Mouse (Mus musculus) stomach, postnatal 0 days (tissue): ENCODE measurements around the gene Gpd1l.

Experiments
- CTCF ChIP-seq: IDR thresholded peaks from 2 replicates; pipeline ENCODE4 v1.5.1; 2016; ENCODE audit warnings: antibody characterized with exemption, low read depth, mild to moderate bottlenecking, moderate library complexity
- EP300 ChIP-seq: optimal IDR thresholded peaks from 2 replicates; pipeline ENCODE3; 2016; ENCODE audit warnings: antibody characterized with exemption

- TF ChIP-seq CTCF (no peak), EP300 (no peak)
These were observed 8.7 kb downstream of the Gpd1l start for GRCm38 (mm10) chr9:114925039-114925438.
